28 mouse cellular contexts compared by ENCODE assay signal in genomic region chr5:81088667-81089066, GRCm38 (mm10).
"Had no signal": no experiment of that assay in that cellular context is flagged by ENCODE, and none has a peak within 500 bp of the region (broad histone marks: within the 10 kb centered on the region; RNA-seq: fewer than 3 reads in every experiment).

No protein-coding gene starts in this region.

- H3K4me3 ChIP-seq: embryonic facial prominence, embryonic 10.5 days; embryonic facial prominence, embryonic 12.5 days; embryonic facial prominence, embryonic 13.5 days; embryonic facial prominence, embryonic 15.5 days; erythroblast, embryonic 14.5 days; forebrain, embryonic 10.5 days; forebrain, embryonic 12.5 days; forebrain, embryonic 13.5 days; forebrain, embryonic 15.5 days; gastrocnemius, adult 2 months; heart, adult 2 months; heart, embryonic 10.5 days had no signal

- H3K27ac ChIP-seq: embryonic facial prominence, embryonic 10.5 days; embryonic facial prominence, embryonic 12.5 days; embryonic facial prominence, embryonic 13.5 days; embryonic facial prominence, embryonic 15.5 days; forebrain, embryonic 10.5 days; forebrain, embryonic 12.5 days; forebrain, embryonic 13.5 days; forebrain, embryonic 15.5 days; gastrocnemius, adult 2 months; heart, adult 2 months; heart, embryonic 10.5 days had no signal

- DNase-seq: cerebellum, adult 8-10 months; cerebellum, adult 9-10 months; cerebellum, adult 9-11 months; cerebellum, postnatal 10 days; cerebellum, postnatal 14 days; cerebellum, postnatal 25 days; cerebellum, postnatal 36 days; embryo, embryonic 11 days; forebrain, postnatal 0 days; gastrocnemius, adult 2 months; gastrocnemius, postnatal 14 days; gastrocnemius, postnatal 25 days; gastrocnemius, postnatal 36 days; heart, adult 11 months; heart, adult 18-20 months; heart, adult 2 months had no signal

- H3K4me1 ChIP-seq: embryonic facial prominence, embryonic 10.5 days; embryonic facial prominence, embryonic 12.5 days; embryonic facial prominence, embryonic 13.5 days; embryonic facial prominence, embryonic 15.5 days; forebrain, embryonic 10.5 days; forebrain, embryonic 12.5 days; heart, embryonic 10.5 days had no signal

- ATAC-seq: forebrain, embryonic 13.5 days; forebrain, embryonic 14.5 days; forebrain, embryonic 15.5 days; forebrain, embryonic 16.5 days; forebrain, postnatal 0 days had no signal
